Mouse (Mus musculus) induced T-regulatory cell, adult 2 months (primary cell): ENCODE results near the gene Gm21970.
"Not testable (repeated sequence)": the region's sequence is repeated elsewhere in the genome, so short reads cannot be mapped to it uniquely, and the experiment has no call there.

Experiments used
- DNase-seq: peaks from one replicate; pipeline ENCODE4 v3.0.0-alpha.2; 2012; ENCODE audit warnings: low read depth

The Gm21970 gene

DNA sequence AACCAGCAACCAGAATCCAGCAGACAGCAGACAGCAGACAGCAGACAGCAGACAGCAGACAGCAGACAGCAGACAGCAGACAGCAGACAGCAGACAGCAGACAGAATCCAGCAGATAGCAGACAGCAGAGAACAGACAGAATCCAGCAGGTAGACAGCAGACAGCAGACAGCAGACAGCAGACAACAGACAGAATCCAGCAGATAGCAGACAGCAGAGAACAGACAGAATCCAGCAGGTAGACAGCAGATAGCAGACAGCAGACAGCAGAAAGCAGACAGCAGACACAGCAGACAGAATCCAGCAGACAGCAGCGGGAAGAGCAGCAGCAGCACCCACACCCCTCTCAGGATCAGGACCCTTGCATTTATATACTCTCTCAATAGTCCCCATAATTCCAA is 47.1 kb downstream of the Gm21970 start:
- not testable (repeated sequence) for DNase-seq

DNA sequence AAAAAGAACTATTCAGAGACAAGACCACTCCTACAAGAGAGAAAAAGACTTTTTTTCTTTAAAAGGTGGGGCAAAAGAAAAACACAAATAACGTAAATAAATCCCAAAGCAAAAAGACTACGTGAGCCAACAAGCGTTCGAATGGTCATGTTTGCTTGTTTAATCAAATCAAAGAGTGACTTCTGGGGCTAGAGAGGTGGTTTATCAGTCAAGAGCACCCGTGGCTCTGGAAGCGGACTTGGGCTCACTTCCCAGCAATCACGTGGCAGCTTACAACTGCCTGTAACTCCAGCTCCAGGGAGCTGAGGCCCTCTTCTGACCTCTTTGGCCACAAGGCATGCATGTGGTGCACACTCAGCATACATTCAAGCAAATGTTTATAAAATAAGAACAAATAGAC is 49.8 kb downstream of the Gm21970 start:
- DNase-seq = no peak

DNA sequence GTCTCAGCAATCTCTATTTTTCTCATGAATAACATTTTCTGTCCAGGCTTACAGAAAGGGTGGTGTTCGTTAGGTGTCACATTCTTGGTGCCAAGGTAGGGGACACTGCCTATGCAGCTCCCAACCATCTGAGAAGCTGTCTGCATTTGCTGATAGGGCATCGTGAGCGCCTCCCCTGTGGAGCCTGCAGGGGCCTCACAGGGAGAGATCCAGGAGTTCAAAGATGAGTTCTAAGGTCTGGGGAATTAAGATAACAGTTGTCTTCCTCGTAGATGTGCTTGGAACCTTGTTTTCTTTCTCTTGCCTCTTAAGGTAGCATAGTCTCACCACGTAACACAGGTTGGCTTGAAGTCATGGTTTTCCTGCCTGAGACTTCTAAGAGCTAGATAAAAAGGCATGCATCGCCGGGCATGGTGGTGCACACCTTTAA is 50.3 kb downstream of the Gm21970 start:
- DNase-seq = peak; percentile 40

DNA sequence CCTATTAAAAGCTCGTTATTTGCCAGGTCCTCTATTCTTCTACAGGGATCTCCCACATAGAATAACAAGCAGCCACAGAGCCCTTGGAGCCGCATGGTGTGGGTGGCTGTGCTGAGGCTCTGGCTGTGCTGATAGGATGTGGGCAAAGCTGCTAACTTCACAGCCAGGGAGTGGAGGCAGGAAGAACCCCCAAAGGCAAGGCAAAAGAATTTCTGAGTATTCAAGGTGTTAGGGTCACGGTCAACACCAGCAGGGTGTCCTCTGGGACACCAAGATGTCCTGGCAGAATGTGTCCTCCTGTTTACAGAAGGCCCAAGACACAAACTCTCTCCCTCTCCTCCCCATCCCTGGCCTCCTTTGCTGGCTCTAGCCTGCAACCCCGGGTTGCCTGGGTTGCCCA is 50.9 kb downstream of the Gm21970 start:
- DNase-seq = peak; percentile 71

DNA sequence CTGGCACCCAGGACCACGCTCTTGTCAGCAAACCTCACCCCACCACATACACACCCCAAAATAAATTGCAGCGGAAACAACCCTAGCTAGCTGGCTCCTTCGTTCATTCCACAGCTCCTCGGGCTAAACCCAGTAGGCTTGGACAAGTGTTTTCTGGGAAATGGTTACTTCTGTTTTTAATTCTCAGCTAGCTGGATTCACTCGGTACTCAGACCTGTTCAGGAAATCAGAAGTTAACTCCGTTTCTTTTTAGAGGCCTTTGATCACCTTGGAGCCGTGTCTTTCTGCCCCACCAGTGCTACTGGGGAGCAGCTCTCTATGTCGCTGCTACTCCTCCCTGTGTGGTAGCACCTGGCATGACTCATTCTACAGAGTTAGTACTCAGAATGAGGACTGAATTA is 51.7 kb downstream of the Gm21970 start:
- DNase-seq = peak; percentile 69

DNA sequence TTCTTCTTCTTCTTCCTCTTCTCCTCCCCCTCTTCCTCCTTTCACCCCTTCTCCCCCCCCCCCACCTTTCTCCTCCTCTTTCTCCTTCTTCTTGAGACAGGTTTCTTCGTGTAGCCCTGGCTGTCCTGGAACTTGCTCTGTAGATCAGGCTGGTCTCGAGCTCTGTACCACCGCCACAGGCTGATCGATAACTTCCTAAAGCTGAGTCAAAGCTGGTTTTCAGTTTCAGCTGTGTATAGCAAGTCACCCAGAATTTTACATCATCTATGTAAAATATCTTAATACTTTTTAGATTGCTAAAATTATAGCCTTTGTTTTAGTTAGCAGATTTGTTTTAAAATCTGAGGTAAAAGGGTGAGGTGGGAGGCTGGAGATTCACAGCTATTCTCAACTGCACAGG is 53.3 kb downstream of the Gm21970 start:
- peak; percentile 56 for DNase-seq

DNA sequence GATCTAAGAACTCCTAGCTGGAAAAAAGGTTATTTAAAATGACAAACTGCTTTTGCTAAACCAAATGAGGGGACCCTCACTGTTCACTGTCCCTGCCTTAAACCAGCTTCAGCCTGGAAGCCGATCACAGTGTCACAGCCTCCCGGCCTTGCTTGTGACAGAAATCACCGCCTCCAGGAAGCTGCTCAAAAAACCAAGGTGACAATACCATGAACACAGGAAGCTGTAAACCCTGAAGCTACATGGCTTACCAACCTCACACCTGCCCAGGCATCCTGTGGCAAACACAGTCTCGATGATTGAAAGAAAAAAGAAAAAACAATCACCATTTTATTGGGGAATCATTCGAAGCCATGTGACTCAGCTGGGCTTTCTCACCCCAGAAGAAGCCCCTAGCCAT is 54.0 kb downstream of the Gm21970 start:
- peak; percentile 89 for DNase-seq

DNA sequence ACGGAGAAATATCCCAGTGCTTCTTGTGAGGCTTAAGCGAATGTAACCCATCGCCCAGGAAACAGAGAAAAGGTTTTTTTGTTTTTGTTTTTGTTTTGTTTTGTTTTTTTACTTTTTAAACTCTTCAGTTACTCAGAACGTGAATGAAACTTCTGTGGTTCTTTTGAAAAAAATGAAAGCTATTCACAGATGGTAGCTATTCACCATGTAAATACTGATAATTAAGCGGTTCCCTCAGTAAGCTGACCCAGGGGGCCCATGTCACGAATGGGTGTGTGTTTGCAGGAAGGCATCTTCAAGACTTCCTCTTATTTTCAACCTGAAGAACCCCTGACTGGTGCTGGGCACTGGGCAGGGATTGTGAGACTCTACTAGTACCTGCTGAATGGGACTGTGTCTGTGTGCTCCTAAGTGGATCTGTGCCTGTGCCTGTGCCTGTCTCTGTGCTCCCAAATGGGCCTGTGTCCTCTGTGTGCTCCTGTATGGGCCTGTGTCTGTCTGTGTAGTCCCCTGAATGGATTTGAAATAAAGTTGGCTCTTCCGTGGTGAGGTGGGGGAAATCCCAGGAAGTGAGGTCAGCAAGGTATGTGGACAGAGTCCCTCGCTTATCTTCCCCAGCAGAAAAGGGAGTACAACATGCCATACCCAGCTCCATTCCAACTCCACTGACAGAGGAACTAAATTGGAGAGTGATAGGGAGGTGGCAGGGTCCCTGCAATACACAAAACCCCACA is 55.4 kb downstream of the Gm21970 start:
- peak; percentile 88 for DNase-seq

DNA sequence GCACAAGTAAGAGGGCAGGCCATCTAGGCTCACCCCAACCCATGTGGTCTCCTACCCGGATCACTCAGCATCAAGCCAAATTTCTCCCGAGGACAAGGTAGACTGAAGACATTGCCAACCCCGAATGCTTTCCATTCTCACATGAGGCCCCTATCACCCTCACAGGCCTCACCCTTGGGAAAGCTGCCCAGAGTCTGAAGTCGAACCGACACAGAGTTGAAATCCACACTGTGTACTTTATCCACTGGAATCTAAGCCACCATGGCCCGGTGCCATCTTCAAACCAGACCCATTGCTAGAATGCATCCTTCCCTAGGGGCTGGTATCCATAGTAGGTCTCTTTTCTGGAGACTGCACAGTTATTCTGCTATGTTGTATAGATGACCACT is 56.0 kb downstream of the Gm21970 start:
- DNase-seq = no peak

DNA sequence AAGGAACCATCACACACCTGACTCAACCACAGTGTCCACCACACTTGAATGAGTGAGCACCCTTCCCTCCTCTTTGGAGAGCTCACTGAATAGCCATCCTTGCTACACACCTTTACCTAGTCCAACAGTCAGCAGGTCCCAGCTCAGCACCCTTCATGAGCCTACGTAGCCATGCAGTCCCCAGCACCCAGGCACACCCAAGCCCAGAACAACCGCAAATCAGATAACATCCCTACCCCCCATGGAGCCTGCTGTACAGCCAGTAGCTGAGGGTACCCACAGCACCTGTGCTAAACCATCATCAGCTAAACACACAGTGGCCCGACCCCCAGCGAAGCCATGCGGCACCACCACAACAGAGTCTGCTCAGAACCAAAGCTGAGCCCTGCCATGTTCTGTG is 56.6 kb downstream of the Gm21970 start:
- peak; percentile 75 for DNase-seq

DNA sequence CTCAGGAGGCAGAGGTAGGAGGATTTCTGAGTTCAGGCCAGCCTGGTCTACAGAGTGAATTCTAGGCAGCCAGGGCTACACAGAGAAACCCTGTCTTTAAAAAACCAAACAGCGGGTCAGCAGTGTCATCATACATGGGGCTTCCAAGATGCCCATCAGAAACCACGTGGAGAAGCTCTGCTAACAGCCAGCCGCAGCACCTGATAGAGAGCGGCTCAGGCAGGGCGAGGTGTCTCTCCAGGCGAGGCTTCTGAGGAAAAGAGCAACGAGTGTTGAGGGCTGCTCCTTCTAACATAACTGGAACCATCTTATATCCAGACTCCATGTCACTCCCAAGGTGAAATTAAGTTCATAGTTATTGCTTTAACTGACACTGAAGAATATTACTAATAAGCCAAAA is 57.4 kb downstream of the Gm21970 start:
- peak; percentile 27 for DNase-seq

DNA sequence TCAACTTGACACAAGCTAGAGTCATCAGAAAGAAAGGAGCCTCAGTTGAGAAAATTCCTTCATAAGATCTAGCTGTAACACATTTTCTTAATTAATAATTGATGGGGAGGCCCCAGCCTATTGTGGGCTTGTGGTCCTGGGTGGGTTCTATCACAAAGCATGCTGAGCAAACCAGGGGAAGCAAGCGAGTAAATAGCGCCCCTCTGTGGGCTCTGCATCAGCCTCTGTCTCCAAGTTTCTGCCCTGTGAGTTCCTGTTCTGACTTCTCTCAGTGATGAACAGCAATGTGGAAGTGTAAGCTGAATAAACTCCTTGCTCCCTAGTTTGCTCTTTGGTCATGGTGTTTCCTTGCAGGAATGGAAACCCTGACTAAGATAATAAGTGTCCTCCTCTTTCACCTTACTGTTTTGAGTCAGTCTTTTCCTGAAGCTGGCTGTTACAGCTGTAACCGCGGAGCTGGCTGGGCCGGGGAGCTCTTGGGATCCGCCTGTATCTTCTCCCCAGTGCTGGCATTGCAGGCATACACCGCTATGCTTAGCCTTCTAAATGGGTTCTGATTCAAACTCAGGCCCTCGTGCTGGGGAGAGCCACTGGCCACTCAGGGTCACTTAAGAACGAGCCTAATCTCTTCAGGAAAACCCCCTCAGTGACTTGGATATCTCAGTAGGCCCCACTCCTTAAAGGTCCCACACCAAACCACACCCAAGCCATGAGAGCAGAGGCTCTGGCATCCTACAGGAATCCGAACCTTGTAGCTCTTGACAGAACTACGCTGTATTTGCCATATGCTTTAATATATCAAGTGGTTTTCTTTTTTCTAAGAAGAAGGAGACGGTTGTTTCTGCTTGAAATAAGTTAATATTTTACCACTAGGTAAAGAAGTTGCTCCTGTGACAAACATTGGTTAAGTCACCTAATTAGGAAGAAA is 58.9 kb downstream of the Gm21970 start:
- peak; percentile 43 for DNase-seq

DNA sequence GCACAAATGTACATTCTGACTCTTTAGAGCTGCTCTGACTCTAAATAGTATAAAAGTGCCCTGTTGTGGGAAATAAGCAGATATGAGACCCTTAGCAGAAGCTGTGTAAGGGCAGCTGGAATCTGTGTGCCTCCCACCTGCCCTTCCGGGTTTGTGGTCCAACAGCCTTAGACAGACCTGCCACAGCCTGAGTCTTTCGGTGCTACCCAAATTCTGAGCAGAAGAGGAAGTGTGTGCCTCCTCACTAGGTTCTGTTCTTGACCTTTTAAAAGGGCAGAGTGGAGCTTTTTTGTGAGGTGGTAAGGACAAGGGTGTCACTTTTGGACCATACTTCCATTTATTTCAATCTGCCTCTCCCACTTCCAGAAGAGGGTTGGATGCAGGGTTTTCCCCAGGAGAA is 60.4 kb downstream of the Gm21970 start:
- no peak for DNase-seq

DNA sequence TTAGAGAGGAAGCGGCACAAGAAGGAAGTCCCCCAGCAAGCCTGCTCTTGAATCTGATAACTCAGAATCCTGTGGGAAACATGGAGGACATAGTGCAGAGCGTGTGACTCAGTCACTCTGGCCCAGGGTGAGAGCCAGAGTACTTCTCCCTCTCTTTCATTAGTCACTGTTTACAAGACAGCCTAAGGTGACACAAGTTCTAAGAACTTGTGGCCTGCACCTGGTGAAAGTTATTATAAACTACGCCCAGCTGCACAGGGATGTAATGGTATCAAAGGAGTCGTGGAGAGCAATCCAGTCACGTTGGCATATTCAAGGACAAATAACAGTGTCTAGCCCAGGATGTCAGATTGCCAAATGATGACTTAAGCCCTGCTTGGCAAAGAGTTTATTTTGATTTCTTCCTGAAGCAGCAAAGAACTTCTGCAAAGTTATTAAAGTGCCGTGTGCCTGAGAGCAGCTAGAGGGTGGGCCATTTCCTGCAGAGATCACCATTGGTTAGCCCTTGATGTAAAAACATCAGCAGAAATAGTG is 60.9 kb downstream of the Gm21970 start:
- DNase-seq = peak; percentile 66

DNA sequence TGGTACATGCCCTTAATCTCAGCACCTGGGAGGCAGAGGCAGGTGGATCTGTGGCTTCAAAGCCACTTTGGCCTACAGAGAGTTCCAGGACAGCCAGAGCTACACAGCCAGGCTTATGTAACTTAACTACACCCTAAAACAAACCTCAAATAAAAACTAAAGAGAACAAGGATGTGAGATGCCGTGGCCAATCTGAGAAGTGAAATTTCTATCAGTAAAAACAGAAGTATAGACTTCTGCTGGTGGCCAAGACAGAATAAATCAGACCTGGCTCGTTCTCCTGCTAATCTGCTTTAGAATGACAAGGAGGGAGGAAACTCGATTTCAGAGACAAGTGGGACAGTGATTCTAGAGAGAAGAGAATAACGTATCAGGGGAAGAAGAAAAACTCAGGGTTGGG is 64.3 kb downstream of the Gm21970 start:
- no peak for DNase-seq

DNA sequence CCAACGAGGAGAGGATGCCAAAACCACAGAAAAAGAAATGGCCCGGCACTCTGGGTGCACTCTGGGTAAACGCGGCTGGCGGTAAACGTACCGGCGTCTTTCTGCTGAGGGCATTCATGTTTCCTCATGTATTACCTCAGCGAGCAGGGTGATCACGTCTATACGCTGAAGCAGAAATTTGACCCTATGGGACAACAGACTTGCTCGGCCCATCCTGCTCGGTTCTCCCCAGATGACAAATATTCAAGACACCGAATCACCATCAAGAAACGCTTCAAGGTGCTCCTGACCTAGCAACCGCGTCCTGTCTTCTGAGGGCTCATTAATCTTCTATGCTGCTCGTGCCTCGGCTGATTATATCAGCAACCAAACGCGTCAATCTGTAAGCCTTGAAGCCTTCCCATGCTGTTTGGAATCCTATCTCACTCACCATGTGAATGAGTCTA is 66.8 kb downstream of the Gm21970 start:
- peak; percentile 87 for DNase-seq

DNA sequence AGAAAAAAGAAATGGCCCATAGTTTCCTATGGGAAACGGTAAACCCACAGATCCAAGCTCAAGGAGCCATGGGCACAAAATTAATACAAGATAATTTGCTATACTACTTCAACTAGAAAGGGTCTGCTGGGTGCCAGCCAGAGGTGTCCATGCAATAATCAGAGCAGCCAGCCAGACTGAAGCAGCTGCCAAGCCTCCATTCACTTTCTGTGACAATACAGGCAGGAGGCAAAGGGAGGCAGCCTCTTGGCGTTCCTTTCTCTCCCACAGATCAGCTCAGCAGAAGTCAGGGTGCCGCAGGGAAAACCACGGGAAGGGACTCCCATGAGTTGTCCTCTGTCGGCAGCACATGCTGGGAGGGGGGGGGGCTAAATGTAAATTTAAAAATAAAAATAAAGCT is 67.5 kb downstream of the Gm21970 start:
- DNase-seq = no peak

DNA sequence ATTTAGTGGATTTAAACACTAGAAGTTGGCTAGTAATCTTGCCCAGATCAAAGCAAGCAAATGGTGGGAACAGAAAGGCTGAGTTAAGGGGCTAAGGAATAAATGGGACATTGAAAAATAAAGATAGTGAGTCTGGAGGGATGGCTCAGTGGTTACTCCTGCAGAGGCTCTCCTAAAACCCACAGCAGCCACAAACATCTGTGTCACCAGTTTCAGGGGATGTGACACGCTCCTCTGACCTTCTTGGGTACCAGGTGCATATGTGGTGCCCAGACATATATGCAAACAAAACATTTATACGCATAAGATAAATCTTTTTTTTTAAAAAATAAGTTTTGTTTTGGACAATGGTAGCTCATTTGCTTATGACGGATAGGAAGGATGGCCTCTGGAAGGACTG is 67.9 kb downstream of the Gm21970 start:
- peak; percentile 73 for DNase-seq

DNA sequence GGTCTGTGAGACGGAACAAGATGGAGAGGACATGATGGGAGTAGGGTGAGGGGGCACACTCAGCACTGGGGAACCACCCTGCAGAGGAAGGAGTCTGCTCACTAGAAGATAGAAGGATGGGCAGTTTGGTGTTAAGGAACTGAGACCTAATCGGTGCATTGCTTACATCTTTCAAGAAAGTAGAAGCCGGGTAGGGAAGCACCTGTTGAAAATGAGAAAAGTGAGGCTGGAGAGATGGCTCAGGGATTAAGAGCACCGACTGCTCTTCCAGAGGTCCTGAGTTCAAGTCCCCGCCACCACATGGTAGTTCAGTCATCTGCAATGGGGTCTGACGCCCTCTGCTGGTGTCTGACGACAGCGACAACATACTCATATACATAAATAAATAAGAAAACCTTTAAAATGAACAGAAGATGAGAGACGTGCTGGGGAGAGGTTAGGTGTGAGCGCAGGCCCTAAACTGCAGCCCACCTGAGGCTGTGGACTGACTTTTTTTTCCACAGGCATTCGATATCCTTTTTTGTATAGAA is 68.4 kb downstream of the Gm21970 start:
- DNase-seq = peak; percentile 83

DNA sequence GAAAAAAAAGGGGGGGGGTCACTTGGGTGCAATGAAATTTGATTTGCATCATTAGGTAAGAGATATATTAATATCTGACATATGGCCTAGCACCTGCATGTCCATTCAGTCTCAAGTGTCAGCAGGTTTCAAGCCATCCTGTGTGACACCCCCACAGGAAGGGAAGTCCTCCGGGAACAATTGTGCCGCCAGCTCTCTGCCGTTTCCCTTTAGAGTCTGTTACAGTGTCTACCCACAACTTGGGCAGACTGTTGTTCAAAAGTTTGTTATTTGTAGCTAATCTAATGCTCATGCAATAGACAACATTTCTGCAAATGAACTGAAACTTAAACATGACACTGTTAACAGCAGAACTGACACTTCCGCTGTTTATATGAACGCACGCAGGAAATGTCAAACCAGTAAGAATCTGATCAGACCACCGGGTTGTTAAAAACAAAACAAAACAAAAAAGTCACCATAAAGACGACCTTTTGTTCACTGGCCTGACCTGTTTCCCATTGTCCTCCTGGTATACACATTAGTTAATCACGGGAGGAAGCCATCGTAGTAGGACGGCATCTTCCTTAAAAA is 69.6 kb downstream of the Gm21970 start:
- DNase-seq = peak; percentile 87

DNA sequence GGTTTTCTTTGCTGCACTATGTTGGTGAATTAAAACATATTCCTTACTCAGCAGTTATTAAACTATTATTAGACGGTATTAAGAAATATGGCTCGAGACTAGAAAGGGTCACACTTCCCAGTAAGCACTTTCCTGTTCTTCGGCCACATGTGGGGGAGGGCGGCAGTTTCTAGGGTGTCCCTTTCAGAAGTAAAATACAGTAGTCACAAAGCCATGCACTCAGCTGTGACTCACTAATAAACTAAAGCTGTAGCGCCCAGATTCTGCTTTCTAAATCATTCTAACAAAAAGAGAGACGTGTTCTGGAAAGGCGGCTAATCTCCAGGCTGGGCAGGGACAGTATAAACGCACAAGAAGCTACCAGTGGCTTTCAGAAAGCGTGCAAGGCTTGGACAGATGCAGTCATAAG is 70.3 kb downstream of the Gm21970 start:
- DNase-seq = peak; percentile 54

DNA sequence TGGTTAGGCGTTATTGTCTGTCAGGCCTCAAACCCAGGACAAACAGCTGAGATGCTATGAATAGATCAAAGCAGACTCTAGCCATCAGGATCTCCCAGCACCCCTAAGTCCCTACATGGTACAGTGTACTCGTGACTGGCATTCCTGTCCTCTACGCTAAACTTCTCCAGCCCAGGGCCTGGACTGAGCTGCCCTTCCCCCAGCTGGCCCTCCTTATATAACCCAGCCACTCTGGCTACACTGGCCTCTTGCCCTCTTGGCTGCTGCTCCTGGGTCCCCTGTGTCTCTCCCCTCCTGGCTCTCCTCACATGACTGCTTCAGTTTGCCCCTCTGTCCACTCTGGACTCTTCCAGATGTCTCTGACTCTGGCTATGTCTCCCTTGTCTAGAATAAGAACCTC is 71.1 kb downstream of the Gm21970 start:
- DNase-seq = peak; percentile 42
